Mouse (Mus musculus): ENCODE results near the gene Trpm7.
"Not testable (repeated sequence)": the region's sequence is repeated elsewhere in the genome, so short reads cannot be mapped to it uniquely, and the experiment has no call there.

Trpm7 gene

DNA sequence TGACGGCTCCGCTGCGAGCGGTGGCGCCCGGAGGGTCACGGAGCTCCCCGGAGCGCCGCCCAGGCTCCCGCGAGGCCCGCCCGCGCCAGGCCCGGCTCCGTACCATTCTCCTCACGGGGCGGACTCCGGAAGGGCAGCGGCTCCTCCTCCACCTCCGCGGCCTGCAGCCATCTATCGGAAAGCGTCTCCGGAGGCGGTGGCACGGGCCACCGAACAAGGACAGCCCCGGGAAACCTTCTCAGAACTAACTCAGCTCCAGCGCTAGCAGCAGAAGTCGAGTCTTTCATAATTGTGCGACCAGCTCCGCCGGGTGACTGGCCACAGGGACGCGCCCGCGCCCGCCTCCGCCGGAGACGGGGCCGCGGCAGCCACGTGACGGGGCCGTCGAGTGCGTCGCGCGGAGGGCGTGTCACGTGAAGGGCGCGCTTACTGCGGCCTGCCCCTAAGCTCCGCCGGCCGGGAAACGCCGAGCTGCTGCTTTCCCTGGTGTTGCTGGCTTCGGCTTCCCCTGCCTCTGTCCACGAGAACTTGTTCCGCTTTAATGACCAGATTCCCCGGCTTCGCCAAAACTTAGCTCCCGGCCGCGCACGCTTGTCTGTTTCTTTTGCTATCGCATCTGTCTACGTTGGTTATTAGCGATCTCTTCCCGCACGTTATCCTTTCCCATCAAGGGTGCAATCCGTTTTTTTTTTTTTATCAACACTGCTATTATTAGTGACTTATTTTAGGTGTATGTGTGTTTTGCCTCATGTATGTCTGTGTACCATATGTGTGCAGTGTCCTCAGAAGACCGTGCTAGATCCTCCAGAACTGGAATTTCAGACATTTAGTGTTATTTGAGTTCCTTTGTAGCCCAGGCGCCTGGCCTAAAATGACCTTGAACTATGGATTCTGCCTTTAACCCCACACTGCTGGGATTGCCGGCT lies at the start of gene Trpm7:
TSS of gene Trpm7 (minus strand) at position 360 of the 926 bp plus-strand sequence.
- DNase-seq (ENCODE audit: low spot score), result peak; percentile 94

GRCm38 (mm10) chr2:126920358-126921060 lies 44.5 kb upstream of the Trpm7 start:
- no peak for DNase-seq (ENCODE audit: low spot score)

GRCm38 (mm10) chr2:126916236-126916635 lies 40.2 kb upstream of the Trpm7 start:
- no peak for DNase-seq (ENCODE audit: low spot score)

- no peak for DNase-seq (ENCODE audit: low spot score)
These were observed 38.1 kb upstream of the Trpm7 start for GRCm38 (mm10) chr2:126914096-126914495.

DNA sequence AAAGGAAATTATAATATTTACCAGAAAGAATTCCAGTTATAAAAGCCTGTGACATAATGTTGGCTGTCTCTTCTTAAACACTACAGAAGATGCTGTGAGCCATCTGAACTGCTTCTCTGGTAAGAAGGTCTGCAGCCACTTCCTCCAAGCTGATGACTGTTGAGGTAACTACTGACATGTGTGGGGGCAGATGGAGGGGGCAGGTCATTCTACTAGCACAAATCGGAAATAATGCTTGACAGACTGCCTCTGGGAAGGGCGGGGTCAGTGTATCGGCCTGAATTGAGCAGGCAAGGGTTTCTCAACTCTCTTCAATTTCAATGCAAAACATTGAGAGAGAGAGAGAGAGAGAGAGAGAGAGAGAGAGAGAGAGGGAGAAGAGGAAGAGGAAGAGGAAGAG lies 28.1 kb upstream of the Trpm7 start:
- no peak for DNase-seq (ENCODE audit: low spot score)

DNA sequence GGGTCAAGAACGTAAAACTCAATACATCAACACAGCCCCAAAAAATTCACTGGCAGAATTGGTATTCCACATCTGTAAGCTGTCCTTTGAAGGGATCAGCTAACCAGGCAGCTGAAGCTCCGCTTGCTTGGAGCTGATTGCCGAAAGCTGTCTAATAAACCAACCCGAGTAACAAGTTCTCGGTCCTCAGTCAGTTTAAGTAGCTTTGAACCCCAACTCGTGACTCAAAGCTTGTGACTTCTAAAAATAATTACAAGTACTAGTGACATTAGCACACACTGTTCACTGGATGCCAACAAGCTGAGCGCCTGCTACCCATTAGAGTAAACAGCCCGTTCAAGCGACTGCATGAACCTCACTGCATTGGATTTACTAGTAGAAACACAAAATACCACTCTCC lies 21.5 kb upstream of the Trpm7 start:
- no peak for DNase-seq (ENCODE audit: low spot score)

GRCm38 (mm10) chr2:126896941-126897340 lies 20.9 kb upstream of the Trpm7 start:
- no peak for DNase-seq (ENCODE audit: low spot score)

- no peak for DNase-seq (ENCODE audit: low spot score)
These were observed 18.2 kb upstream of the Trpm7 start for GRCm38 (mm10) chr2:126894245-126894644.

- DNase-seq (ENCODE audit: low spot score), result no peak
These were observed 16.3 kb upstream of the Trpm7 start for GRCm38 (mm10) chr2:126892316-126892715.

DNA sequence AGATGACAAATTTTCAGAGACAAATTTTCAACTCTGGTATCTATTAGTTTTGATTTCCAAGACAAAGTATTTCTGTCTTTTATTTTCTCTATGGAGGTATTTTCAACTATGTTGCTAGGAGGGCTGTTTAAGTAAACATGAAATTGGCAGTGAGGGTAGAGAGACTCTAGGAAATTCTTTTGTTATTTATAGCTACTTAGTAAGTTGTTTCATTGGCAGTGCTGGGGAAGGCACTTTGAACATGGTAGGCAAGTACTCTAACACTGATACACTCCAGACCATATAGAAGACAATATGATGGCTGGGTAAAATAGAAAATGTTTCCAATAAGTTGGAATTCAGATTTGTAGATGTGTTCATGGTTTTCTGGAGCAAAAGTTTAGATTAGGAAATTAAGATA lies 15.7 kb upstream of the Trpm7 start:
- DNase-seq (ENCODE audit: low spot score), result no peak

- no peak for DNase-seq (ENCODE audit: low spot score)
These were observed 11.1 kb upstream of the Trpm7 start for GRCm38 (mm10) chr2:126887141-126887540.

DNA sequence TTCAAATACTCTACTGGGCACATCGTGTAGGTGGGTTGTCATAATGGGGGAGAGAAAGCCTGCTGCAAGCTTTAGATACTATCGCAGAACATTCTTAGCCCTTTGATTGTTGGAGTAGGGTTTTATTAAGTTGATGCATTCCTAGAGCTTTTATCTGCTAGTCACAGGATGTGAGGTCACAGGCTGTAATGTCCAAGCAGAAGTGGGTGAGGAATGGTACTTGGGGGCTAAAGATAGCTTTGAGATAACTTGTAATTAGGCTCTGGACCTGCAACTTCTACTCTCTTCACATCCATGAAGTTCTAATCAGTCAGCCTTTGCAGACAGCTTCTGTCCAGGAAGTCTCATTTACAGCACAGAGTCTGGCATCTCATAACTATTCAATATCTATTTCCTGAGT lies 9.8 kb upstream of the Trpm7 start:
- DNase-seq (ENCODE audit: low spot score), result no peak

- DNase-seq (ENCODE audit: low spot score), result not testable (repeated sequence)
These were observed 6.7 kb upstream of the Trpm7 start for GRCm38 (mm10) chr2:126882711-126883110.

DNA sequence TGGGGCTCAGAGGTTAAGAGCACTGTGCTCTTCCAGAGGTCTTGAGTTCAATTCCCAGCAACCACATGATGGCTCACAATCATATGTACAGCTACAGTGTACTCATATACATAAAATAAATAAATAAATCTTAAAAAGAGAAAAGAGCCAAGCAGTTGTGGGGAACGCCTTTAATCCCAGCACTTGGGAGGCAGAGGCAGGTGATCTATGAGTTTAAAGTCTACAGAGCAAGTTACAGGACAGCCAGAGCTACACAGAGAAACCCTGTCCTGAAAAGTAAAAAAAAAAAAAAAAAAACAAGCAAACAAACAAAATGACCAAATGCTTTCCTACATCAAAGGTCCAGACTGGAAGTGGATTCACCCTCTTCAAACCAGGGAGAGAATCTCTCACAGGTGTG lies 2.0 kb upstream of the Trpm7 start:
- DNase-seq (ENCODE audit: low spot score), result no peak

GRCm38 (mm10) chr2:126875516-126875835 lies 554 bp downstream of the Trpm7 start:
- DNase-seq (ENCODE audit: low spot score), result peak; percentile 68

DNA sequence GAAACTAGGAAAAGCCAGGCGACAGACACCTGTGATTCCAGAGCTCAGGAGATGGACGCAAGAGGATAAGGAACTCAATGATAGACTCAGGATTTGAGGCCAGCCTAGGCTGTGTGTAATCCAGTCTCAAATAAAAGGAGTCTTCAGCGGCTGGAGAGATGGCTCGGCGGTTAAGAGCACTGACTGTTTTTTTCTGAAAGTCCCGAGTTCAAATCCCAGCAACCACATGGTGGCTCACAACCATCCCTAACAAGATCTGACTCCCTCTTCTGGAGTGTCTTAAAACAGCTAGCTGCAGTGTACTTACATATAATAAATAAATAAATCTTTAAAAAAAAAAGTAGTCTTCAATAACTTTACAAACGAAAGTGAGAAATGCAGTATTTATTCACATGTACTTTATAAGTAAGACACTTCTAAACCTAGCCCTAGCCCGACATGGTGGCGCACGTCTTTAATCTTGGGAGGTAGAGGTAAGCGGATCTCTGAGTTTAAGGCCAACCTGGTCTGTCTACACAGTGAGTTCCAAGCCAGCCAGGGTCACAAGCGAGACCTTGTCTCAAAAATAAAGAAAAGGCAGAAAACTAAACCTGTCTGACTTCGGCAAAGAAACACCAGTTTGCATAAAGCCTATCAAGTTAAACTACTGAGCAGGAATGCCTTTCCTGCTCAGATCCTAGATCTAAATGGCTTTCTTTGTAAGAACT lies 1.1 kb downstream of the Trpm7 start:
- no peak for DNase-seq (ENCODE audit: low spot score)

GRCm38 (mm10) chr2:126866301-126866700 lies 9.7 kb downstream of the Trpm7 start:
- no peak for DNase-seq (ENCODE audit: low spot score)

GRCm38 (mm10) chr2:126865501-126866199 lies 10.4 kb downstream of the Trpm7 start:
- DNase-seq (ENCODE audit: low spot score), result peak; percentile 85

GRCm38 (mm10) chr2:126865026-126865425 lies 11.0 kb downstream of the Trpm7 start:
- DNase-seq (ENCODE audit: low spot score), result peak; percentile 87

GRCm38 (mm10) chr2:126844751-126845150 lies 31.3 kb downstream of the Trpm7 start:
- no peak for DNase-seq (ENCODE audit: low spot score)

DNA sequence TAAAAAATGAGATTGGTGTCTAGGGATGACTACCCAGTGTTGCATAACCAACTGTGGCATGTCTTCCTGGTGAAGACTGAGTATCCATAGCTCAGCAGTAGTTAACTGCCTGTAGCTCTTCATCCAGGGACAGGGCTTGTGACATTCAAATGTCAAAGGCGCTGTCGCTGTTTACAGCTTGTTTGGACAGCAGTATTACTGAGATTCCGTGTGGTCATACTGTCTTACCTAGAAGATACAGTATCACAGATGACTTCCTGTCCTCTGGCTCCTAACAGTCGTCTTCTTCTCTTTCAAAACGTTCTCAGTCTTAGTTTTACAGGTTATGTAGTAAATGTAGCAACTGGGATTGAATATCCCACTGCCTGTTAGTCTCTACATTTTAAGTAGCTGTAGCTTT lies 37.2 kb downstream of the Trpm7 start:
- no peak for DNase-seq (ENCODE audit: low spot score)

- no peak for DNase-seq (ENCODE audit: low spot score)
These were observed 58.6 kb downstream of the Trpm7 start for GRCm38 (mm10) chr2:126817414-126817813.

Measured in adipocyte (in vitro differentiated cells).